Mouse (Mus musculus): ENCODE data around the gene Fam3c. TPM values are rescaled to one million over a fixed set of nuclear protein-coding genes. Genes with fewer than 3 reads are reported as not detected.
A peak's percentile ranks its signal among the peaks of the same experiment; 100 is the strongest.

Gene Fam3c
- 64.9 and 70.4 TPM in 2 replicates for polyA plus RNA-seq (2014; fragmentation: Nextera tagmentation; extraction: Ambion mirVana)

GRCm38 (mm10) chr6:22356086-22356507 lies at the start of gene Fam3c:
TSS of gene Fam3c (minus strand) at chr6:22356243.
- WGBS = 0% methylated on average over 27 of the region's 38 CpGs
- peak; percentile 98 for ATAC-seq (ENCODE audit: low read depth)

GRCm38 (mm10) chr6:22405021-22405420 lies 49.0 kb upstream of the Fam3c start:
- Histone ChIP-seq H3K36me3 (ENCODE audit: control insufficient read depth, insufficient read depth, low read length) (no peaks in the 10 kb centered on the region), H3K4me2 (ENCODE audit: low read depth, low read length) (no peak overlapping the region), H3K27me3 (replicated peaks; ENCODE audit: control insufficient read depth, insufficient read depth, low read length) (no peaks in the 10 kb centered on the region), H3K9ac (ENCODE audit: low read depth, low read length) (no peak overlapping the region), H3K27ac (replicated peaks; ENCODE audit: low read depth, low read length) (no peak overlapping the region), H3K4me1 (ENCODE audit: control insufficient read depth, insufficient read depth, low read length) (no peaks in the 10 kb centered on the region), H3K4me3 (ENCODE audit: low read depth, low read length) (no peak overlapping the region), H3K9me3 (ENCODE audit: control insufficient read depth, low read length) (no peaks in the 10 kb centered on the region)
- WGBS = 87% methylated on average over 3 of the region's 3 CpGs
- ATAC-seq (ENCODE audit: low read depth) = no peak
- DNase-seq (ENCODE audit: low spot score) = no peak

More at GRCm38 (mm10) chr6:22356086-22356507, at the start of gene Fam3c:
- Histone ChIP-seq H3K9ac (ENCODE audit: low read depth, low read length) (peak within 1 kb of the TSS; percentile 88), H3K36me3 (ENCODE audit: control insufficient read depth, insufficient read depth, low read length) (no peaks in the 10 kb centered on the region), H3K4me2 (ENCODE audit: low read depth, low read length) (peak within 1 kb of the TSS; percentile 55), H3K4me3 (ENCODE audit: low read depth, low read length) (peak within 1 kb of the TSS; percentile 80), H3K27ac (replicated peaks; ENCODE audit: low read depth, low read length) (peak within 1 kb of the TSS; percentile 82), H3K27me3 (replicated peaks; ENCODE audit: control insufficient read depth, insufficient read depth, low read length) (no peaks in the 10 kb centered on the region), H3K9me3 (ENCODE audit: control insufficient read depth, low read length) (no peaks in the 10 kb centered on the region; the same call in 1 of the 2 replicates), H3K4me1 (ENCODE audit: control insufficient read depth, insufficient read depth, low read length) (peaks cover 12% of the 10 kb centered on the region)
- peak; percentile 94 for DNase-seq (ENCODE audit: low spot score)

- no peaks in the 10 kb centered on the region for H3K4me1 ChIP-seq (ENCODE audit: control insufficient read depth, insufficient read depth, low read length)
- no peaks in the 10 kb centered on the region for H3K27me3 ChIP-seq (replicated peaks; ENCODE audit: control insufficient read depth, insufficient read depth, low read length)
- H3K9me3 ChIP-seq (ENCODE audit: control insufficient read depth, low read length) = no peaks in the 10 kb centered on the region
- DNase-seq (ENCODE audit: low spot score) (no peak), ATAC-seq (ENCODE audit: low read depth) (no peak)
- no peaks in the 10 kb centered on the region for H3K36me3 ChIP-seq (ENCODE audit: control insufficient read depth, insufficient read depth, low read length)
- no peak overlapping the region for H3K4me2 ChIP-seq (ENCODE audit: low read depth, low read length)
- no peak overlapping the region for H3K4me3 ChIP-seq (ENCODE audit: low read depth, low read length)
- no peak overlapping the region for H3K9ac ChIP-seq (ENCODE audit: low read depth, low read length)
- 57% methylated on average over 5 of the region's 5 CpGs for WGBS
- no peak overlapping the region for H3K27ac ChIP-seq (replicated peaks; ENCODE audit: low read depth, low read length)
These were observed 47.7 kb upstream of the Fam3c start for GRCm38 (mm10) chr6:22403736-22404135.

GRCm38 (mm10) chr6:22403317-22403716 lies 47.3 kb upstream of the Fam3c start:
- Histone ChIP-seq H3K4me3 (ENCODE audit: low read depth, low read length) (no peak overlapping the region), H3K27ac (replicated peaks; ENCODE audit: low read depth, low read length) (no peak overlapping the region), H3K27me3 (replicated peaks; ENCODE audit: control insufficient read depth, insufficient read depth, low read length) (no peaks in the 10 kb centered on the region), H3K4me2 (ENCODE audit: low read depth, low read length) (no peak overlapping the region), H3K36me3 (ENCODE audit: control insufficient read depth, insufficient read depth, low read length) (no peaks in the 10 kb centered on the region), H3K4me1 (ENCODE audit: control insufficient read depth, insufficient read depth, low read length) (no peaks in the 10 kb centered on the region), H3K9me3 (ENCODE audit: control insufficient read depth, low read length) (no peaks in the 10 kb centered on the region), H3K9ac (ENCODE audit: low read depth, low read length) (no peak overlapping the region)
- ATAC-seq (ENCODE audit: low read depth) (no peak), DNase-seq (ENCODE audit: low spot score) (no peak)
- WGBS = 43% methylated on average over 9 of the region's 9 CpGs

GRCm38 (mm10) chr6:22402548-22403164 lies 46.6 kb upstream of the Fam3c start:
- no peak overlapping the region for H3K9ac ChIP-seq (ENCODE audit: low read depth, low read length)
- H3K4me2 ChIP-seq (ENCODE audit: low read depth, low read length) = no peak overlapping the region
- H3K4me3 ChIP-seq (ENCODE audit: low read depth, low read length) = no peak overlapping the region
- H3K36me3 ChIP-seq (ENCODE audit: control insufficient read depth, insufficient read depth, low read length) = no peaks in the 10 kb centered on the region
- DNase-seq (ENCODE audit: low spot score) (no peak), ATAC-seq (ENCODE audit: low read depth) (no peak)
- no peak overlapping the region for H3K27ac ChIP-seq (replicated peaks; ENCODE audit: low read depth, low read length)
- H3K9me3 ChIP-seq (ENCODE audit: control insufficient read depth, low read length) = no peaks in the 10 kb centered on the region
- H3K4me1 ChIP-seq (ENCODE audit: control insufficient read depth, insufficient read depth, low read length) = no peaks in the 10 kb centered on the region
- no peaks in the 10 kb centered on the region for H3K27me3 ChIP-seq (replicated peaks; ENCODE audit: control insufficient read depth, insufficient read depth, low read length)
- WGBS = 82% methylated on average over 13 of the region's 13 CpGs

- no peak for DNase-seq (ENCODE audit: low spot score)
- no peak overlapping the region for H3K4me3 ChIP-seq (ENCODE audit: low read depth, low read length)
- H3K4me1 ChIP-seq (ENCODE audit: control insufficient read depth, insufficient read depth, low read length) = no peaks in the 10 kb centered on the region
- ATAC-seq (ENCODE audit: low read depth) = no peak
- H3K4me2 ChIP-seq (ENCODE audit: low read depth, low read length) = no peak overlapping the region
- no peaks in the 10 kb centered on the region for H3K36me3 ChIP-seq (ENCODE audit: control insufficient read depth, insufficient read depth, low read length)
- no peaks in the 10 kb centered on the region for H3K27me3 ChIP-seq (replicated peaks; ENCODE audit: control insufficient read depth, insufficient read depth, low read length)
- no peak overlapping the region for H3K27ac ChIP-seq (replicated peaks; ENCODE audit: low read depth, low read length)
- H3K9me3 ChIP-seq (ENCODE audit: control insufficient read depth, low read length) = no peaks in the 10 kb centered on the region
- H3K9ac ChIP-seq (ENCODE audit: low read depth, low read length) = no peak overlapping the region
- 78% methylated on average over 5 of the region's 5 CpGs for WGBS
These were observed 46.0 kb upstream of the Fam3c start for GRCm38 (mm10) chr6:22402037-22402436.

GRCm38 (mm10) chr6:22398079-22398774 lies 42.2 kb upstream of the Fam3c start:
- DNase-seq (ENCODE audit: low spot score) (no peak), ATAC-seq (ENCODE audit: low read depth) (no peak)
- Histone ChIP-seq H3K4me2 (ENCODE audit: low read depth, low read length) (no peak overlapping the region), H3K36me3 (ENCODE audit: control insufficient read depth, insufficient read depth, low read length) (no peaks in the 10 kb centered on the region), H3K9ac (ENCODE audit: low read depth, low read length) (no peak overlapping the region), H3K27me3 (replicated peaks; ENCODE audit: control insufficient read depth, insufficient read depth, low read length) (no peaks in the 10 kb centered on the region), H3K4me1 (ENCODE audit: control insufficient read depth, insufficient read depth, low read length) (no peaks in the 10 kb centered on the region), H3K4me3 (ENCODE audit: low read depth, low read length) (no peak overlapping the region), H3K27ac (replicated peaks; ENCODE audit: low read depth, low read length) (no peak overlapping the region), H3K9me3 (ENCODE audit: control insufficient read depth, low read length) (no peaks in the 10 kb centered on the region)
- 88% methylated on average over 7 of the region's 7 CpGs for WGBS

- 69% methylated on average over 3 of the region's 3 CpGs for WGBS
- no peak for ATAC-seq (ENCODE audit: low read depth)
- Histone ChIP-seq H3K4me2 (ENCODE audit: low read depth, low read length) (no peak overlapping the region), H3K4me1 (ENCODE audit: control insufficient read depth, insufficient read depth, low read length) (no peaks in the 10 kb centered on the region), H3K9me3 (ENCODE audit: control insufficient read depth, low read length) (no peaks in the 10 kb centered on the region), H3K4me3 (ENCODE audit: low read depth, low read length) (no peak overlapping the region), H3K9ac (ENCODE audit: low read depth, low read length) (no peak overlapping the region), H3K27ac (replicated peaks; ENCODE audit: low read depth, low read length) (no peak overlapping the region), H3K27me3 (replicated peaks; ENCODE audit: control insufficient read depth, insufficient read depth, low read length) (no peaks in the 10 kb centered on the region), H3K36me3 (ENCODE audit: control insufficient read depth, insufficient read depth, low read length) (no peaks in the 10 kb centered on the region)
- DNase-seq (ENCODE audit: low spot score) = no peak
These were observed 39.2 kb upstream of the Fam3c start for GRCm38 (mm10) chr6:22395207-22395606.

Data from embryonic facial prominence, embryonic 14.5 days (tissue).